Mouse (Mus musculus) ES-Bruce4 (cell line): ENCODE results near the gene Gm10912.

ENCODE experiments used
- CTCF ChIP-seq: IDR thresholded peaks from one replicate; pipeline ENCODE4 v1.8.1; 2011; ENCODE audit warnings: low read depth, low read length
- EP300 ChIP-seq: IDR thresholded peaks from 2 replicates; pipeline ENCODE4 v1.6.1; 2011; ENCODE audit warnings: low read depth, low read length; ENCODE audit not compliant: insufficient read depth
- POLR2A ChIP-seq: IDR thresholded peaks from one replicate; pipeline ENCODE4 v1.8.1; 2011; ENCODE audit warnings: low read length; ENCODE audit not compliant: insufficient read depth

DNA sequence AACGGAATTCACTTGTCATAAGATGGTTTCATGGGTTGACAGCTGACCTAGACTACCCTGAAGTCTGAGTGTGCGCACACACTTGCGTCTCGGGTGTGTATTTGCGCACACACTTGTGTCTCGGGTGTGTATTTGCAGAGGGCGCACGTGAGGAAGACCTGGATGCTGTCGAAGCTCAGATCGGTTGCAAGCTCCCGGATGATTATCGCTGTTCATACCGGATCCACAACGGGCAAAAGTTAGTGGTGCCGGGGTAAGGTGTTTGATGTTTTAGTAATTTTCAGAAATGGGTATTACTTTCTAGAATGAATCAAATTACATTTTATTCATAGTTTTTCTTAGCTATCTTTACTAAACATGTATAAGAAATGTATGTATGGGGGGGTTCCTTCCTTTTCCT, 22.9 kb upstream of the Gm10912 start:
- TF ChIP-seq CTCF (no peak), EP300 (no peak), POLR2A (no peak)
